Mouse (Mus musculus) lung, embryonic 14.5 days (tissue): ENCODE data around the gene Ell. TPM values are rescaled to one million over a fixed set of nuclear protein-coding genes. Genes with fewer than 3 reads are reported as not detected.

Experiments used
- ATAC-seq: fragments of 200-750 bp; cut with Nextera tagmentation; 2 replicates; pipeline ENCODE4 v1.8.0; 2017; ENCODE audit warnings: mild to moderate bottlenecking, moderate TSS enrichment, moderate library complexity; ENCODE audit not compliant: insufficient read depth
- DNase-seq: peaks from one replicate; pipeline ENCODE4 v3.0.0-alpha.2; 2015
- H3K27ac ChIP-seq: fragments of 300-500 bp; sonication (generic); 2 replicates; pipeline ENCODE4 v1.5.1; 2014; ENCODE audit warnings: low read depth, mild to moderate bottlenecking, moderate library complexity
- H3K27me3 ChIP-seq: fragments of 300-500 bp; sonication (generic); 2 replicates; pipeline ENCODE4 v1.6.1; 2014; ENCODE audit warnings: low read length, control low read depth; ENCODE audit not compliant: insufficient read depth
- H3K36me3 ChIP-seq: fragments of 300-500 bp; sonication (generic); 2 replicates; pipeline ENCODE4 v1.6.1; 2014; ENCODE audit warnings: control low read depth; ENCODE audit not compliant: insufficient read depth
- H3K4me1 ChIP-seq: fragments of 300-500 bp; sonication (generic); 2 replicates; pipeline ENCODE4 v1.6.1; 2014; ENCODE audit warnings: antibody characterized with exemption, control low read depth; ENCODE audit not compliant: insufficient read depth
- H3K4me2 ChIP-seq: fragments of 300-500 bp; sonication (generic); 2 replicates; pipeline ENCODE4 v1.6.1; 2014; ENCODE audit warnings: mild to moderate bottlenecking
- H3K4me3 ChIP-seq: fragments of 300-500 bp; sonication (generic); 2 replicates; pipeline ENCODE4 v1.5.1; 2014; ENCODE audit warnings: low read depth, low read length
- H3K9ac ChIP-seq: fragments of 300-500 bp; sonication (generic); 2 replicates; pipeline ENCODE4 v1.6.1; 2014
- H3K9me3 ChIP-seq: fragments of 300-500 bp; sonication (generic); 2 replicates; pipeline ENCODE4 v1.6.1; 2016; ENCODE audit warnings: low read depth, low read length, control low read depth
- CTCF ChIP-seq: IDR thresholded peaks from 2 replicates; pipeline ENCODE4 v1.5.1; 2016; ENCODE audit warnings: antibody characterized with exemption, low read depth
- WGBS: fragments of 180-500 bp; shearing (Covaris S2); extraction: QIAGEN DNeasy Blood & Tissue Kit; methylation state at CpG from one replicate; pipeline ENCODE4 v1.1.7; 2014; 5-methylcytosine and 5-hydroxymethylcytosine counted together
- polyA plus RNA-seq: library from polyadenylated mRNA; unstranded; fragments of >200 nt; fragmentation: Nextera tagmentation; extraction: Ambion mirVana; gene quantifications from 2 replicates; pipeline ENCODE4 v1.2.1, GENCODE M21; 2014

Gene Ell
- polyA plus RNA-seq: 18.5 and 20.0 TPM in 2 replicates

GRCm38 (mm10) chr8:70539077-70539813 is at the start of gene Ell:
Ell (plus strand) TSS chr8:70539457.
- no peaks in the 10 kb centered on the region for H3K9me3 ChIP-seq
- peaks cover 15% of the 10 kb centered on the region for H3K4me1 ChIP-seq
- ATAC-seq (peak; percentile 90), DNase-seq (peak; percentile 100)
- no peaks in the 10 kb centered on the region for H3K27me3 ChIP-seq
- peak within 1 kb of the TSS; percentile 79 for H3K4me3 ChIP-seq
- no peak for TF ChIP-seq CTCF
- H3K9ac ChIP-seq: peak within 1 kb of the TSS; percentile 80
- WGBS: under 1% methylated on average over 58 of the region's 58 CpGs
- peaks cover 32% of the 10 kb centered on the region for H3K36me3 ChIP-seq
- H3K27ac ChIP-seq: peak within 1 kb of the TSS; percentile 96
- peak within 1 kb of the TSS; percentile 97 for H3K4me2 ChIP-seq

- no peak for ATAC-seq
- peaks cover 93% of the 10 kb centered on the region for H3K27me3 ChIP-seq
- under 1% methylated on average over 28 of the region's 41 CpGs for WGBS
Measured at GRCm38 (mm10) chr8:70489576-70489975, 49.7 kb upstream of the Ell start.

GRCm38 (mm10) chr8:70490061-70490879 is 49.0 kb upstream of the Ell start:
- Histone ChIP-seq H3K9me3 (no peaks in the 10 kb centered on the region), H3K36me3 (no peaks in the 10 kb centered on the region), H3K4me1 (peaks cover 16% of the 10 kb centered on the region), H3K4me2 (peak overlapping the region; percentile 82), H3K4me3 (peak overlapping the region; percentile 50), H3K9ac (no peak overlapping the region), H3K27ac (peak overlapping the region; percentile 88), H3K27me3 (peaks cover 96% of the 10 kb centered on the region)
- 14% methylated on average over 10 of the region's 10 CpGs for WGBS
- no peak for ATAC-seq
- DNase-seq: no peak
- no peak for TF ChIP-seq CTCF

More at GRCm38 (mm10) chr8:70489576-70489975, 49.7 kb upstream of the Ell start:
- H3K9ac ChIP-seq: peak overlapping the region; percentile 42
- H3K27ac ChIP-seq: peak overlapping the region; percentile 86
- peaks cover 16% of the 10 kb centered on the region for H3K4me1 ChIP-seq
- H3K4me3 ChIP-seq: peak overlapping the region; percentile 32
- no peak for DNase-seq
- H3K4me2 ChIP-seq: peak overlapping the region; percentile 63
- H3K36me3 ChIP-seq: no peaks in the 10 kb centered on the region
- TF ChIP-seq CTCF: no peak
- H3K9me3 ChIP-seq: no peaks in the 10 kb centered on the region

GRCm38 (mm10) chr8:70490880-70491495 is 48.3 kb upstream of the Ell start:
- 4% methylated on average over 20 of the region's 20 CpGs for WGBS
- H3K27me3 ChIP-seq: peaks cover 97% of the 10 kb centered on the region
- H3K9me3 ChIP-seq: no peaks in the 10 kb centered on the region
- no peaks in the 10 kb centered on the region for H3K36me3 ChIP-seq
- no peak for TF ChIP-seq CTCF
- DNase-seq: no peak
- H3K9ac ChIP-seq: no peak overlapping the region
- H3K4me3 ChIP-seq: peak overlapping the region; percentile 50; the same call in 1 of the 2 replicates
- peak overlapping the region; percentile 82 for H3K4me2 ChIP-seq
- ATAC-seq: no peak
- peak overlapping the region; percentile 88 for H3K27ac ChIP-seq
- H3K4me1 ChIP-seq: peaks cover 16% of the 10 kb centered on the region

- TF ChIP-seq CTCF: no peak
- Histone ChIP-seq H3K9ac (peak within 1 kb of the TSS; percentile 54), H3K4me3 (peak within 1 kb of the TSS; percentile 50), H3K36me3 (no peaks in the 10 kb centered on the region), H3K4me2 (peak within 1 kb of the TSS; percentile 82), H3K27me3 (peaks cover 98% of the 10 kb centered on the region), H3K4me1 (peaks cover 12% of the 10 kb centered on the region), H3K27ac (peak within 1 kb of the TSS; percentile 59; the same call in 1 of the 2 replicates), H3K9me3 (no peaks in the 10 kb centered on the region)
- under 1% methylated on average over 81 of the region's 93 CpGs for WGBS
- ATAC-seq (peak; percentile 13; the same call in 1 of the 2 replicates), DNase-seq (no peak)
Measured at GRCm38 (mm10) chr8:70492664-70493640, 46.3 kb upstream of the Ell start, which contains the start of gene Crlf1. Crlf1 (plus strand) TSS chr8:70493158.
